Mouse (Mus musculus) G1E (cell line): ENCODE measurements at regions not wholly inside any gene's neighbourhood (a gene's known extent, or its start where the extent isn't known, plus 50 kb on each side); places are given as distances from the start of the nearest gene placed in this dataset.

Experiments used
- ATAC-seq: 2 replicates; pipeline ENCODE4 v1.8.0; 2016; ENCODE audit warnings: mild to moderate bottlenecking; ENCODE audit not compliant: insufficient number of reproducible peaks, poor library complexity, low FRiP score, severe bottlenecking; ENCODE audit errors: extremely low read depth
- DNase-seq: peaks from one replicate; pipeline ENCODE4 v3.0.0; 2012; ENCODE audit warnings: low spot score
- H3K27me3 ChIP-seq: 2 replicates; pipeline ENCODE4 v1.6.1; 2012; ENCODE audit warnings: mild to moderate bottlenecking, low read length, inconsistent platforms; ENCODE audit not compliant: insufficient read depth
- H3K36me3 ChIP-seq: replicated peaks from 2 replicates; pipeline ENCODE3; 2012; ENCODE audit warnings: mild to moderate bottlenecking, inconsistent platforms
- H3K4me1 ChIP-seq: 2 replicates; pipeline ENCODE4 v1.6.1; 2012; ENCODE audit warnings: low read depth, low read length, inconsistent platforms, mixed read lengths; ENCODE audit not compliant: insufficient read depth
- H3K4me3 ChIP-seq: 2 replicates; pipeline ENCODE4 v1.5.1; 2012; ENCODE audit warnings: low read depth, mild to moderate bottlenecking, inconsistent platforms, low read length, moderate library complexity, mixed read lengths
- H3K9me3 ChIP-seq: replicated peaks from 2 replicates; pipeline ENCODE4 v1.6.1; 2012; ENCODE audit warnings: inconsistent platforms
- CTCF ChIP-seq: IDR thresholded peaks from 2 replicates; pipeline ENCODE4 v1.5.1; 2012; ENCODE audit warnings: low read depth, low read length, inconsistent platforms, mixed read lengths
- GATA1 ChIP-seq: IDR thresholded peaks from 2 replicates; pipeline ENCODE4 v1.6.1; 2012; ENCODE audit warnings: borderline replicate concordance, low read length, inconsistent platforms, mixed read lengths
- GATA2 ChIP-seq: IDR thresholded peaks from 2 replicates; pipeline ENCODE4 v1.6.1; 2012; ENCODE audit warnings: low read depth, low read length, inconsistent platforms, borderline replicate concordance
- POLR2AphosphoS5 ChIP-seq: IDR thresholded peaks from 2 replicates; pipeline ENCODE4 v1.6.1; 2012; ENCODE audit warnings: low read depth, low read length, inconsistent platforms; ENCODE audit not compliant: insufficient replicate concordance
- TAL1 ChIP-seq: conservative IDR thresholded peaks from 2 replicates; pipeline ENCODE4 v1.6.1; 2012; ENCODE audit warnings: low read depth, low read length, inconsistent platforms, mixed read lengths

DNA sequence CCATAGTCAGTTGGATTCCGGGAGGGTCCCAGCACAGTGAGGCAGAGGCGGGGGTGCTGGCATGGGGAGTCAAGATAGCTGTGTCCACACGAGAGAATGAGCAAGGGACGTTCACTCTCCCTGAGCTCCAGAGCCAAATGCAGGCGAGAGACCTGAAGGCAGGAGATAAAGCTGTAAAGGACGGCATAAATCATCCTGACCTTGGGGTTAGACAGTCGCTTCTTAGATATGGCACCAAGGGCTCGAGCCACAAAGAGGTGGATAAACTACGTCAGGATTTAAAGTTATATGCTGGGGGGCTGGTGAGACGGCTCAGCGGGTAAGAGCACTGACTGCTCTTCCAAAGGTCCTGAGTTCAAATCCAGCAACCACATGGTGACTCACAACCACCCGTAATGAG, 70.6 kb upstream of the A530016L24Rik start:
- no peaks in the 10 kb centered on the region for H3K9me3 ChIP-seq
- no peaks in the 10 kb centered on the region for H3K4me1 ChIP-seq
- no peak overlapping the region for H3K4me3 ChIP-seq
- ATAC-seq (no peak), DNase-seq (no peak)
- no peaks in the 10 kb centered on the region for H3K36me3 ChIP-seq
- peaks cover 10% of the 10 kb centered on the region for H3K27me3 ChIP-seq
- TF ChIP-seq GATA1 (no peak), CTCF (no peak), POLR2AphosphoS5 (no peak), TAL1 (no peak), GATA2 (no peak)

DNA sequence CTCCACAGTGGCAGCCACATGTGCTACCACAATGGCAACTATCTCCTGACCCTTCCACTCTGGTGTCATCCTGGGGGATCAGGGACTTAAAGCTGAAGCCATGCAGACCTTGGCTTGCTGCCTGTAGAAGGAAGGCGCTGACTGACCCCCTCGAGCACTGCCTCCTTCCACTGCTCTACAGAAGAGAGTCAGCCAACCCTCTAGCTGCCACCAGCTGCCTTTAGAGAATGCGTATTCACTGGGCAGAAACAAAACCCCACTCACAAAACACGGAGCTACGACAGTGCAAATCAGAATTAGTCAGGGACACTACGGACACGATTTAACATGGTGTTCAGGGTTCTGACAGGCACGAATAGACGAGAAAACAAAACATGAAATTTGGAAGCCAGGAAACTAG, 67.1 kb upstream of the A530016L24Rik start:
- ATAC-seq (no peak), DNase-seq (no peak)
- TF ChIP-seq TAL1 (no peak), GATA2 (no peak), GATA1 (no peak), CTCF (no peak), POLR2AphosphoS5 (no peak)
- H3K36me3 ChIP-seq, result no peaks in the 10 kb centered on the region
- H3K9me3 ChIP-seq, result no peaks in the 10 kb centered on the region
- no peaks in the 10 kb centered on the region for H3K4me1 ChIP-seq
- peaks cover 8% of the 10 kb centered on the region for H3K27me3 ChIP-seq
- no peak overlapping the region for H3K4me3 ChIP-seq

DNA sequence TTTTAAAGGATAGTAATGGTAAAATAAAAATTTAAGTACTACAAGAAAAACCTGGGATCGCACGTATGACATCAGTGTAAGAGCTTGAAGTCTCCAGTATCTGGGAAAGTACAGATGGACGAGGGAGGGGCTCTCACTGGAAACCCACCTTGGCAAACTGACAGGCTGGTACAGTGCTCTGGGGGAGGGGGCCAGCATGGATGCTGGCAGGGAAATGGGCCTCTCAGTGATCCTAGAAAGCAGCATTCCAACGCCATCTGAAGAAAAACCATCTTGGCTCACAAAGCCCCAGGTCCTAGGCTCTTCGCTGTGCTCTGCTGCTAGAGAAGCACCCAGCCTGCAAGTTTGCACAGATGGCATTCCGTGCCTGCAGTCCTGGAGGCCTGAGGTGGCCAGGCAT, 65.1 kb upstream of the A530016L24Rik start:
- Histone ChIP-seq H3K4me1 (no peaks in the 10 kb centered on the region), H3K9me3 (no peaks in the 10 kb centered on the region), H3K4me3 (no peak overlapping the region), H3K27me3 (peaks cover 13% of the 10 kb centered on the region), H3K36me3 (no peaks in the 10 kb centered on the region)
- TF ChIP-seq POLR2AphosphoS5 (no peak), GATA1 (no peak), GATA2 (no peak), CTCF (no peak), TAL1 (no peak)
- no peak for ATAC-seq
- DNase-seq, result no peak

DNA sequence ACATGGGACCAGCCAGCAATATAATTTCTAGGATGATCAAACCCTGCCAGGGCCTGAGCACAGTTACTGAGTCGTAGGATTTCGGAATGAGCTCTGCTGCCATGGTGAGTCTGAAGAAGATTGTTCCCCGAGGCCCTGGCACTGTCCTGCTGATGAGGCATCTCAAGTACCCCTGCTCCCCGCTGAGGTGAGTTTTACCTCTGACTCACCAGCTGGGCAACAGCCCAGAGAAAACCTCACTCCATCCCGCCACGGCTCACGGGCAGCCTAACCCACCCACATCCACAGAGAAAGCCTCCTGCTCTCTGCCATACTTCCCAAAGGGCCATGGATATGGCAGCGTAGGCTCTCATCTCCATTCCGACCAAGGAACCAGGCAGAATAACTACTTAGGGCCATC, 62.6 kb upstream of the A530016L24Rik start:
- no peak overlapping the region for H3K4me3 ChIP-seq
- no peaks in the 10 kb centered on the region for H3K4me1 ChIP-seq
- DNase-seq (no peak), ATAC-seq (no peak)
- peaks cover 8% of the 10 kb centered on the region for H3K27me3 ChIP-seq
- H3K9me3 ChIP-seq, result no peaks in the 10 kb centered on the region
- no peaks in the 10 kb centered on the region for H3K36me3 ChIP-seq
- no peak for TF ChIP-seq GATA1
- no peak for TF ChIP-seq CTCF
- no peak for TF ChIP-seq POLR2AphosphoS5
- no peak for TF ChIP-seq TAL1
- no peak for TF ChIP-seq GATA2

DNA sequence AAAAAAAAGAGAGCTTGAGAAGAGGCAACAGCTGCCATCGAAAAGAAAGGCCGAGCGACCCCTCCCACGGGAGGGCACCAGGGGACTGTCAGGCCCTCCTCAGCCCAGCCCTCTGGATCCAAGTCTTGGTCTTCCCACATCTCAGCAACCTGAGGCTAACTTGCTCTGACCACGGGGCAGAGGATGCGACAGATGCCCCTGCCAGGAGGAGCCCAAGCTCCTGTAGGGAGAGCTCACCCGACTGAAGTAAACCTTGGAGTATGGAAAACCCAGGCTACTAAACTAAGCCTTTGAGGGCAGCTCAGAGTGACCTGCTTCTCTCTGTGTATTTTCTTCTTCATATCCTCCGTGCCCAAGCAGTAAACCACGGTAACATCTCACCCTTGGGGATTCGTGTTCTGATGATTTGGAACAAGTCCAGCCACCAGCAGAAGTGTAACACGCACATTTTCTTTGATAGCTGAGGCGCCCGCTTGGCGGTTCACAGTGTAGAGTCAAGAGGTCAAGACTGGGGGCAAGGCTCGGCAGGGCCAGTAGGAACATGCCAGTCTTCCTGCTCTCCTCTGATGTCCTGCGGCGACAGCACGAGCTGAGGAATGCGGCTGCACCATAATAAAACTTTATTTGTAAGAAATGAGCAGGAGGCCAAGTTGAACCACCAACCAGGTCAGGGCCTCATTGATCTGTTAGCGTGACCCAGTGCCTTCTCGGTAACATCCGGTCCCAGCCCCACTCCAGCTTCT, 59.0 kb upstream of the A530016L24Rik start:
- Histone ChIP-seq H3K4me3 (no peak overlapping the region), H3K4me1 (no peaks in the 10 kb centered on the region), H3K9me3 (no peaks in the 10 kb centered on the region), H3K36me3 (no peaks in the 10 kb centered on the region), H3K27me3 (peaks cover 6% of the 10 kb centered on the region; the same call in 1 of the 2 replicates)
- ATAC-seq (no peak), DNase-seq (no peak)
- no peak for TF ChIP-seq TAL1
- no peak for TF ChIP-seq GATA2
- no peak for TF ChIP-seq GATA1
- TF ChIP-seq CTCF, result no peak
- no peak for TF ChIP-seq POLR2AphosphoS5

DNA sequence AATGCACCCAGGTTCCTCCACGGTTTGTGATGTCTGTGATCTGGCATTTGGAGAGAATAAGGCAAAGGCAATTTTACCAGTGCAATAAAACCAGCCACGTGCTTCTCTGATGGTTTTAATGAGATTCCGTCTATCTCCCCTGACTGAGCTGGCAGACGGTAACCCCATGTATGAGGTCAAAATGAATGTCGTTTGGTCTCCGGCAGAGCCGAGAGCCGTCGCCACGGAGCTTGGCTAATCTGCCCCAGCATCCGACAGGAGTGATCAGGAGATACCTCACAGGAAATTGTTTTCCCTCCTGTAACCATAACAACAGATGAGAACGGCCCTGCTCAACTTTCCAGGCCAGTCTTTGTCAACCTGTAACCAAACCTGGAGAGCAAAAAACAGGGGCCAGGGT, 55.9 kb upstream of the A530016L24Rik start:
- no peaks in the 10 kb centered on the region for H3K9me3 ChIP-seq
- H3K4me1 ChIP-seq, result no peaks in the 10 kb centered on the region; the same call in 1 of the 2 replicates
- TF ChIP-seq POLR2AphosphoS5 (no peak), TAL1 (no peak), GATA1 (no peak), CTCF (no peak), GATA2 (no peak)
- ATAC-seq (no peak), DNase-seq (no peak)
- H3K36me3 ChIP-seq, result no peaks in the 10 kb centered on the region
- H3K4me3 ChIP-seq, result no peak overlapping the region
- peaks cover 7% of the 10 kb centered on the region; the same call in 1 of the 2 replicates for H3K27me3 ChIP-seq
